Mouse (Mus musculus) kidney, postnatal 36 days (tissue): ENCODE results near the gene Igsf8.

Experiments
- DNase-seq, 2 experiments: peaks; one replicate each; pipeline ENCODE4 v3.0.0; 2021 to 2022; ENCODE audit warnings: mixed read lengths in 2 of 2

Igsf8 gene

DNA sequence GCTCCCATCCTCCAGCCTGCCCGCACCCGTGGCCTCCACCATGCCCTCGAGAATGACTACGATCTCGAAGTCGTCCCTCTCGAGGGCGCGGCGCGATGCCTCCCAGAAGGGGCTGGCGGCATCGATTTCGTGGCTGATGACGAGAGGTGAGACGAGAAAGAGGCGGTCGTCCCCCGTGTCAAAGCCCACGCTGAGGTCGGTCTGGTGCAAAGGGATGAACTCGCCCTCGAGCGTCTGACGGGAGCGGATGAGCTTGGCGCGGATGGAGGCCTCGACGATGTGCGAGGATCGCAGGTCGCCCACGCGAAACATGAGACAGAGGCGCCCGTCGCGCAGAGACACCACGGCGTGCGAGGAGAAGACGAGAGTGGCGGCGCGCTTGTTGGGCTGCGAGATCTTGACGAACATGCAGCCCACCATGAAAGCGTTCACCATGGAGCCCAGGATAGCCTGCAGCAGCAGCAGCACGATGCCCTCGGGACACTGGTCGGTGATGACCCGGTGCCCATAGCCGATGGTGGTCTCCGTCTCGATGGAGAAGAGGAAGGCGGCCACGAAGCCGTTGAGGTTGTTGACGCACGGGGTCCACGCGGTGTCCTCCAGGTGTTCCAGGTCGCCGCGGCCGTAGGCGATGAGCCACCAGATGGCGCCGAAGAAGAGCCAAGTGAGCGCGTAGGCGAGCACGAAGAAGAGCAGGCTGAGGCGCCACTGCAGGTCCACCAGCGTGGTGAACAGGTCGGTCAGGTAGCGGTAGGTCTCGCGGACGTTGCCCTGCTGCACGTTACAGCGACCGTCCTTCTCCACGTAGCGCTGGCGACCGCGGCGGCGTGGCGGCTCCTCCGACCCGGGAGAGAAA, 64.5 kb downstream of the Igsf8 start:
- DNase-seq: peak; percentile 82 to 90

DNA sequence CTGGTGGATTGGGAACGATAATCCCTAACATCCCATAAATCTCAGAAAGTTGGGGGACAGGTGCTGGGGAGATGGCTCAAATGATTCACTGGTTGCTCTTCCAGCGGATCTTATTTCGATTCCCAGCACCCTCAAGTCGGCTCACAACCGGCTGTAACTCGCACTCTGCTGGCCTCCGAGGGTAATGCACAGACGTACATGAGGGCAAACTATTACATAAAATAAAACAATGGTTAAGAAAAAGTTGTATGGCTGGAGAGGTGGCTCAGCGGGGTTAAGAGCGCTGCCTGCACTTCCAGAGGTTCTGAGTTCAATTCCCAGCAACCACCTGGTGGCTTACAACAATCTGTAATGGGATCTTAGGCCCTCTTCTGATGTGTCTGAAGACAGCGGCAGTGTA, 65.2 kb downstream of the Igsf8 start:
- DNase-seq: no peak

GRCm38 (mm10) chr1:172327206-172328001, 66.0 kb downstream of the Igsf8 start:
- DNase-seq: no peak

DNA sequence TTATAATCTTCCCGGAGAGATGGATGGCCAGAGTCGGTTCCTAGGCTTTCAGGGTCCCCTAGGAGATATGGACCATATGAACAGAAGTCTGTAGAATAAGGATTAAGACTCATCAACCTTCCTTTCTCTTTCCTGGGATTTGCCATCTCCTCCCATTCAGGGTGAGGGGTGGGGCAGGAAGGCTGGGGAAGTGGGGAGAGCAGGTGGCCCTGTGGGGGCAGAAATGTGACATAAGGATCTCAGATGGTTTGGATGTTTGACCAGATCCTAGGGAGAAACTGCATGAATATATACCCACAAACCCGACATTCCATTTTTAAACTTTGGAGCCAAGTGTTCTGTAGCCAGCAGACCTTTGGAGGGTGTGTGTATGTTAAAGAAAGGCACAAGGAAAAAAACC, 66.6 kb downstream of the Igsf8 start:
- no peak for DNase-seq

DNA sequence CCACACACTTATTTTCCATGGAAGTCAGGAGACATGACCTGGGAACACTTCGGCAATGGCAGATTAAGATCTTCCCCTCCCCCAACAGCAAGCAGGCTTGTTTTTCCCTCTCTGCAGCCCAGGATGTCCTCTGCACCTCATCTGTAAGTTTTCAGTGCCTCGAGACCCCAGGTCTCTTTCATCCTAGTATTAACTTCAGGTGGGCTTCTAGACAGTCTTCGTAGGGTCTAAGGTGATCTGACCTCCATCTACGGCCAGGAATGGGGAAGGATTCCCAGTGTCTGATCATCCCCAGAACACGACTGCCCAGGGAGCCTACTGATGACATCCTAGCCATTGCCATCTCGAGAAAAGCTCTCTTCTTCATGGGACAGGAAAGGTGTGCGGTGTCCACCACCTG, 67.0 kb downstream of the Igsf8 start:
- DNase-seq: no peak

DNA sequence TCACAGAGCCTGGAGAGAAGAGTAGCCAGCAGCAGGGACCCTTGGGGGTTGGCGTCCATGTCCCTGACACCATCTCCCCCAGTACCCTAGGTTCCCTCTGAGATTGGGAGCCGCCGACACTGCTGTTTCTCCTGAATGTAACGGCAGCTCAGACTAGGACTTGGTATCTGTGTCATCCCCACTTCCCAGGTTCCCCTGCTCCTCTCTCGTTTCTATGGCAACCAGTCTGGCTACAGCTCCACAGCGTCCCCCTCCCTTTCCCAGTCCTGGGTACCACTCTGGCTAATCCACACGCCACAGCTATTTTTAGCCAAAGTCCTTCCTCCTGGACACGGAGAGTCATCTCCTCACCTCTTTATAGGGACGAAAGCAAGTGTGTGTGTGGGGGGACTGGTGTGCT, 67.7 kb downstream of the Igsf8 start, which contains the start of gene Kcnj9:
Gene Kcnj9 (minus strand): TSS at position 188 of the 400 bp plus-strand sequence.
- DNase-seq: no peak

DNA sequence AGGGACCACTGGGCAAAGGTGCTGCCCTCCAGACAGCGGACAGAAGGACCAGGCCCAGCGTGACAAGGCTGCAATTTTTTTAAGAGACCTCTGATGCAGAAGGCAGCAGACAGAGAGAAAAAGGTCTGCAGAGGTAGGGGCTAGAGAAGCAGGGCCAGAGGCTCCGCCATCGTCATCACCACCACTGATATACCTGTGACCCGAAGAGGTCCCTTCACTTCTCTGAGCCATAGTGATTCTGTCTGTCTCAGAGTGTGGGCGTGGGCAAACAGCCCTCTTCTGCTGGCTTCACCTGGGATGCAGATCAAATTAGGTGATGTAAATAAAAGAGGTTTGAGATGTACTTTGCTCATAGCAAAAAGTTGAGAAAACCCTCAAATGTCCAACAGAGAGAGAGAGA, 68.2 kb downstream of the Igsf8 start:
- DNase-seq: no peak

DNA sequence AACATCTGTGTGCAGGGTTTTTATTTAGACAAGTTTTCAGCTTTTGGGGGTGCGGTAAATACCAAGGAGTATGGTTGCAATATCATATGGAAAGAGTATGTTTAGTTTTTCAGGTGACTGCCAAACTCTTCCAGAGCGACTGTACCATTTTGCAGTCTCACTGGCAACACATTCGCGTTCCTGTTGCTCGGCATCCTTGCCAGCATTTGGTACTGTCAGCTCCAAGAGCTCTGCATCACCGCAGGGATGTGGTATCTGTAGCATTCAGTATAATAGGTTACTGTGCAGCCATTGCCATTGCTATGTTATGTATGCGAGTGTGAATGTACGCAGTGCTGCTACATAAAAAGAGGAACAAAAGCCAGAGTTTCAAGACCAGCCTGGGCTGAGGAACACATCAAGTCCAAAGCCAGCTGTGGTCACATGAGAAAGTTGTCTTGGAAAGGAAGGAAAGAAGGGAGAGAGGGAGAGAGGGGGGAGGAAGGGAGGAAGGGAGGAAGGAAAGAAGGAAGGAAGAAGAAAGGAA, 70.0 kb downstream of the Igsf8 start:
- no peak for DNase-seq

- DNase-seq: no peak
Measured at GRCm38 (mm10) chr1:172332925-172333324, 71.5 kb downstream of the Igsf8 start.

- peak in 1 of 2 experiments; percentile 41 for DNase-seq
Measured at GRCm38 (mm10) chr1:172333512-172333911, 72.1 kb downstream of the Igsf8 start.

GRCm38 (mm10) chr1:172335804-172336203, 74.4 kb downstream of the Igsf8 start:
- no peak for DNase-seq

- DNase-seq: no peak
Measured at GRCm38 (mm10) chr1:172337411-172338185, 76.2 kb downstream of the Igsf8 start.

DNA sequence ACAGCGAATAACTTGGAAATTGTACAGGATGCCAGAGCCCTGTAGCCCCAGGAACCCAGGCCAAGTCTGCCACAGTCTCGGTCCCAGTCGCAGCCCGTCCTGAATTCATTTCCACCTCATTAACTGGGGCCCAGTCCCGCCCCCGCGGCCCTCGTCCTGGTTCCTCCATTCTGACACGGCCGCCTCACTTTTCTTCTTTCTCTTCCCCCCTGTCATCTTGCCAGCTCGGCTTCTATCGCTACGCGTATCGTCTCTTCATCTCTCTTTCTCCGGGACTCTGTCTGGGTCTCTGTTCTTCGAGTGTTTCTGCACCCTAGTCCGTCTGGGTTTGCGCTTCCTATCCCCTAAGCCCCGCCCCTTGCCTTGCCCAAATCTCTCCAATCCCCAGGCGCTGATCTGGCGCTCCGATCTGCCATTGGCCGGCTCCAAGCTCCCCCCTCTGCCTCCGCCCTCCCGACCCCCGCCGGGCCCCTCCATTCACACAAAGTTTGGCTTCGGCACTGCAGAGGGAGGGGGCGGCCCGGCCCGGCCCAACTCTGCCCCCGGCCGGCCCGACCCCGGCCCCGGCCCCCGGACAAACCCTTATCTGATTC, 79.4 kb downstream of the Igsf8 start, which contains the start of gene Kcnj10:
Gene Kcnj10 (plus strand): TSS at position 482 of the 593 bp plus-strand sequence.
- DNase-seq: peak; percentile 80 to 87

DNA sequence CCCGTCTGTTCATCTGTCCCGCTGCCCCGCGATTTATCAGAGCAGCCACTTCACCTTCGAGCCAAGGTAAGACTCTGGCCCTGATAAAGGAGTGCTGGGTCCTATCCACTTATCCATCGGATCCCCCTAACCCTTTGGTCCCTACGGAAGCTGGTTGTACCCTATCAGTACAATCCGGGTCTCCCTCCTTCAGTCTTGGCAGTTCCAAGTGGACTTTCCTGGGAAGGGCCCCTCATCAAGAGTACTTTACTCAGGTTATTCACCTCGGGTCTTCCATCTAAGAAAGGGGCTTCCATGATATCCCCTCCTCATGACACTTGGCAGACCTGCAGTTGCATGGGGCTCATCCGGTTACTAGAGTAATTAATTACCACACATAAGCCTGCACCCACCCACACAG, 79.9 kb downstream of the Igsf8 start:
- no peak for DNase-seq

DNA sequence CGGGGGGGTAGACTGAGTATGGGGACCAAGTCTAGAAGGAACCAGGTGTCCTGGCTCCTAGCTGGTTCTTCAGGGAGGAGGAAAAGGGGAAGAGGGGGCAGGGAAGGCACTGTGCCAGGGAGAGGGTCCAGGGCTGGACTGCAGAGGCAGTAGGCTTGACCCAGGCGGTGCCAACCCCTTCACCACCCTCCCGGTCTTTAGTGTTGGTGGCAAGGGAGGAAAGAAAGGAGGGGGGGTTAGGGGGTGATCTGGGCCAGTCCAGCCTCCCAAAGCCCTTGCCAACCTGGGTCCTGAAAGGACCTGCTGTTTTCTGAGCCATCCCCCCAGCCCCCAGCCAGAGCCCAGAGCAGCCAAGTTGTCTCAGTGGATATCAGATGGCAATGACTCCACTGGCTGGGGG, 81.3 kb downstream of the Igsf8 start:
- DNase-seq: no peak

GRCm38 (mm10) chr1:172343914-172344313, 82.5 kb downstream of the Igsf8 start:
- DNase-seq: peak in 1 of 2 experiments; percentile 27

GRCm38 (mm10) chr1:172344820-172345219, 83.4 kb downstream of the Igsf8 start:
- DNase-seq: no peak

- peak; percentile 53 to 55 for DNase-seq
Measured at GRCm38 (mm10) chr1:172346707-172347106, 85.3 kb downstream of the Igsf8 start.

DNA sequence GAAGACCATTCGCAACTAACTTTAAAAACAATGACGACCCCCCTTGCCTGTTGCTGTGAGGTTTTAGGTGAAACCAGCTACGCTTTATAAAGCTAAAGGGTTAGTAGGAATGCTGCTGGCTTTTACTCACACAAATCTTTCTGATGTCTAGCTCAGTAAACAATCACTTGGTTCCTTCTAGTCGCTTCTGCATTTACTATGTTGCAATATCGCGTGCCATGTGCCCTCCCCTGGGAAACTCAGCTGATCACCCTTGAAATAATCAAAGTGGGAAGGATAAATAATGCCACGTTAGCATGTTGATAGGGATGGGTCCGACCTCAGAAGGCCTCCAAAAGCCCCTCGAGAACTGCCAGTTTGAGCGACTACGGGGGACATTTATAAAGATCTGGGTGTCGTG, 85.9 kb downstream of the Igsf8 start:
- DNase-seq: no peak

- DNase-seq: no peak
Measured at GRCm38 (mm10) chr1:172349504-172349903, 88.1 kb downstream of the Igsf8 start.

DNA sequence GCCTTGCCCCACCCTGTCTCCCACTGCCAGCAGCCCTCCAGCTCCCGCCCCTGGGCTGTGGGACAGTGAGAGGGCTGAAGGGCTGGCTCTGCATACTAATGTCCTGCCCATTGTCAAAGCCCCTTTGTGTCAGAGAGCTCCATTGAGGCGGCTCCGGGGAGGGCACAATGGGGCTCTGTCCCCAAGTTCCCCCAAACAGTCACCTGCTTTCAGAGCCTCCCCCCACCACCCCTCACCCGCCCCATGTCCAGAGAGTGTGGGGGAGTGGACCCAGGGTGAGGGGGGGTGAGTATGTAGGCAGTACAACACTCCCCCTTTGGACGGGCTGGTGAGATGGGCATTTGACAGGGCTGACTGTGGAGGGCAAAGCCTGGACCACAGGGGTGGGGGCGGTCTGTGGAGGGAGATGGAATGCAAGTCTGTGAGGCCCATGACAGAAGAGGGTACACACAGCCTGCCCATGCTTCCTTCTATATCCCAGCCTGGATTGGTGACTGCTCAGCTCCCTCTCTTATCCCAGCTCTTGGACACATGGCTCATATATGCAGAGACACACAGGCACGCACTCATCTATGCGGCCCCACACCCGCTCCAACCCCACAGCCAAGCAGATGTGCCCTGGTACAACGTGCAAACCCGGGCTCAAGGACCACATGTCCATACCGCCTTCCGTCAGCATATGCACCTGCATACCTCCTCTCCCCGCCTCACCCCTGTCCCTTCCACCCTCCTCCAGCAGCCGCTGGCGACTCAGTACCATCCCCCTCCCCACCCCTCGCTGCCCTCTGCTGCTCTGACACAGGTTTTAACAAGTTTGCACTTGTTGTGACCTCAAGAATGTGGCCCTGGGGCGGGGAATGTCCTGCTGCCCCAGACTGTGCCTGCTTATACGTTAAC, 88.7 kb downstream of the Igsf8 start:
- peak; percentile 89 to 92 for DNase-seq
